Comparison of ENCODE assay signal across 8 mouse cellular contexts in the genomic region with DNA sequence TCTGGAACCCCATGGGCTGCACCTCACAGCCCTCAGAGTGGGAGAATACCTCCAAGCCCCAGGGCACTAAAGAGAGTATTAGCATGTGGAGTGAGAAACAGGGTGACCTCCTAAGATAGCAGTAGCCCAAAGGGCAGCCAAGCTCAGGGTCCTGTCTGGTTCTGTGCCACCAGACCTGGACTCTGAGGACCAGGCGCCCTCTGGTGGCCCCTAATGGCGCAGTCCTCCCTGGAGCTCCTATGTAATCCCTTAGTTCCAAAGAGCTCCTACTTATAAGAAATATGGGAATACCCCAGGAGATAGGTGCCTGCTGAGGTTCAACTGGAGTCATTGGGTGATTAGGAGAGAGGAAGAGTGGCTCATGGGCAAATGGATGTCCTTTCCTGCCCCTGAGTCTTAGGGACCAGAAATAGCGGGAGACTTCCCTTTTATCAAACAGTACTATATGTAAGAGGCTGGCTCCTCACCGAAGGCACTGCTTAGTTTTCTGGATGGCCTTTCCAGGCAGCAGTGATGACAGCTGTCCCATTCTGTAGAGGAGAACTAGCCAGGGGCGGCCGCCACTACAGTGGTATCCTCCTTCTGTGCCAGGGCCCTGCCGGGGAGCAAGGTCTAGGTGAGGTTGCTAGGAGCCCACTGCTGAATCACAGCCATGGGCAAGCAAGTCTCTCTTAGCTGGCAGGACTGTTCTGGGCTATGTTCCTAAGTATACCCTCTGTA. TPM values are rescaled to one million over a fixed set of nuclear protein-coding genes. Genes with fewer than 3 reads are reported as not detected.
DNase-seq lines count a peak whose midpoint lies in the region; ATAC-seq and TF ChIP-seq lines count a peak whose summit lies in the region.

No protein-coding gene starts in this region.

- no peaks in the 10 kb centered on the region for H3K27me3 ChIP-seq in forebrain, postnatal 0 days (ENCODE audit: insufficient read depth, low read length)
- H3K27me3 ChIP-seq in hindbrain, embryonic 11.5 days (ENCODE audit: control insufficient read depth, insufficient read depth, low read length): no peaks in the 10 kb centered on the region

- WGBS in forebrain, postnatal 0 days: 31% methylated on average over 7 of the region's 7 CpGs
- WGBS in hindbrain, embryonic 11.5 days: 68% methylated on average over 7 of the region's 7 CpGs

- H3K4me3 ChIP-seq in forebrain, postnatal 0 days (ENCODE audit: low read depth, low read length): peak overlapping the region; percentile 4; the same call in 1 of the 2 replicates
- H3K4me3 ChIP-seq in hindbrain, embryonic 11.5 days (ENCODE audit: low read depth, low read length): no peak overlapping the region

- peak overlapping the region; percentile 61 for H3K4me2 ChIP-seq in forebrain, postnatal 0 days (ENCODE audit: low read depth)
- H3K4me2 ChIP-seq in hindbrain, embryonic 11.5 days (replicated peaks; ENCODE audit: low read depth, low read length): peak overlapping the region; percentile 83; the same call in 1 of the 2 replicates

- H3K36me3 ChIP-seq in forebrain, postnatal 0 days (ENCODE audit: insufficient read depth): peaks cover 14% of the 10 kb centered on the region; the same call in 1 of the 2 replicates
- H3K36me3 ChIP-seq in hindbrain, embryonic 11.5 days (ENCODE audit: control insufficient read depth, insufficient read depth, low read length): 0 out of 2 replicates have a peak, but pooled peaks cover 3% of the 10 kb centered on the region

- peak; percentile 83 for DNase-seq in Muller cell, postnatal 12 days (ENCODE audit: inconsistent ontology term)
- peak; percentile 88 to 93 for DNase-seq in cerebellum, adult 18-20 months
- peak; percentile 90 for DNase-seq in forebrain, postnatal 0 days
- peak; percentile 93 for DNase-seq in hindbrain, embryonic 11.5 days (ENCODE audit: low spot score)
- peak; percentile 84 to 92 for DNase-seq in layer of hippocampus, postnatal 10 days (ENCODE audit: low spot score in 2 of 2)
- peak; percentile 75 to 80 for DNase-seq in lung, postnatal 4 days
- DNase-seq in right cerebral cortex, adult 2 months (ENCODE audit: low spot score in 2 of 2): peak; percentile 88 to 93
- DNase-seq in yolk sac, embryonic 10.5 days (ENCODE audit: low spot score): peak; percentile 40

- no peak overlapping the region for H3K27ac ChIP-seq in forebrain, postnatal 0 days (ENCODE audit: low read depth, low read length)
- H3K27ac ChIP-seq in hindbrain, embryonic 11.5 days (ENCODE audit: low read depth, low read length): no peak overlapping the region

- peaks cover 24% of the 10 kb centered on the region for H3K4me1 ChIP-seq in forebrain, postnatal 0 days (ENCODE audit: insufficient read depth)
- peaks cover 7% of the 10 kb centered on the region for H3K4me1 ChIP-seq in hindbrain, embryonic 11.5 days (replicated peaks; ENCODE audit: control insufficient read depth, insufficient read depth, low read length)

- peak; percentile 38 for ATAC-seq in forebrain, postnatal 0 days
- ATAC-seq in hindbrain, embryonic 11.5 days (ENCODE audit: low FRiP score): peak; percentile 19; the same call in 1 of the 2 replicates

- peak; percentile 91 for TF ChIP-seq CTCF in forebrain, postnatal 0 days (IDR thresholded peaks at IDR 0.05; ENCODE audit: low read depth)

- H3K9ac ChIP-seq in forebrain, postnatal 0 days: peak overlapping the region; percentile 31; the same call in 1 of the 2 replicates
- no peak overlapping the region; the same call in 1 of the 2 replicates for H3K9ac ChIP-seq in hindbrain, embryonic 11.5 days (ENCODE audit: low read depth, low read length)

- H3K9me3 ChIP-seq in forebrain, postnatal 0 days (ENCODE audit: low read length): no peaks in the 10 kb centered on the region
- no peaks in the 10 kb centered on the region for H3K9me3 ChIP-seq in hindbrain, embryonic 11.5 days (ENCODE audit: control insufficient read depth, low read length)

RNA-seq across cellular contexts. Expression of a gene that starts 2.7 kb away (rescaled TPM):
- total RNA-seq in forebrain, postnatal 0 days (2014; rRNA removed): 132 and 173 TPM in 2 replicates
- 47.4 and 52.8 TPM in 2 replicates for polyA plus RNA-seq in forebrain, postnatal 0 days (2015; fragmentation: Nextera tagmentation; extraction: Ambion mirVana)
- 31.1 and 35.9 TPM in 2 replicates for polyA plus RNA-seq in hindbrain, embryonic 11.5 days (2014; fragmentation: Nextera tagmentation; extraction: Ambion mirVana)
- 100 to 1,000 TPM; 157 to 166 TPM for total RNA-seq in layer of hippocampus, postnatal 10 days (2021)

Comparison
In these comparisons a context has a peak if more than half of its experiments do, and no peak if none do; other contexts are left out.
1. DNase-seq: peak in every context shown above with its lines; median percentile 93 in hindbrain, embryonic 11.5 days; 90 in cerebellum, adult 18-20 months; 90 in right cerebral cortex, adult 2 months; 90 in forebrain, postnatal 0 days; 88 in layer of hippocampus, postnatal 10 days; 83 in Muller cell, postnatal 12 days; 78 in lung, postnatal 4 days; 40 in yolk sac, embryonic 10.5 days.